ENCODE assay signal across 8 mouse cellular contexts in the genomic region with DNA sequence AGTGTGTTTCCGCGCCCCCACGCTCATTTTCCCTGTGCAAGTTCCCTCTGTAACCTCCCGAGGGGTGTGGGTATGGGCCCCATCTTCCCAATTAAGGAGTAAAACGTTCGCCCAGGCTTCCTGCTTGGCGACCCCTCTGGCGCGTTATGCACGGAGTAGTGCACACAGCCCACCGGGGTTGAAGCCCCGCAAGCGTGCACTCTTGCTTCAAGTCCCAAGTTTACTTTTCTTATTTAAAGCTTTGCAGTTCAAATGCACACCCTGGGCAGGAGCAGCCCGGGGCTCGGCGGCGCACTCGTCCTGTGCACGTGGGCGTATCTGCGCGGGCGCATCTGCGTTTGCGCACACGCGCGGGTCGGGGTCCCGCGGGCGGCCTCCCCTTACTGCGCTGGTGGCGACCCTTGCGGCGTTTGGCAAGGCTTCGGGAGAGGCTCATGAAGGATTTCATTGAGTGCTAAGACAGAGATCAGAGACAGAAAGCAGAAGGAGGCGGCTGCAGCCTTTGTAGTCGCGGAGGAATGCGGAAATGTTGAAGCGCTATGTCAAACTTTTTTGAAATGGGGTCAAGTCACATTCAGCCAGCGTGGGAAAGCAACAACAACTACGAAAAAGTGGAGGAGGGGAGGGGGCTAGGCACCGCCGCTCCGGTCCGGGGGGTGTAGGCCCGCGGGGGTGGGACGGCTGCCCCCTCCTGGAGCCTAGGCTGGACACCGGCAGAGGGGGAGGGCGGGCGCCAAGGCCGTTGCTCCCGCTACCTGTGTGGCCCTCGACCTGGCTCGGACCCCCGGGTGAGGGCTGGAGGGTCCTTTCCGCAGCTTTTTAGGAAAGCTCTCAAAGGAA. TPM values are rescaled to one million over a fixed set of nuclear protein-coding genes. Genes with fewer than 3 reads are reported as not detected.
DNase-seq lines count a peak whose midpoint lies in the region; ATAC-seq and TF ChIP-seq lines count a peak whose summit lies in the region.

No protein-coding gene starts in this region.

- peak overlapping the region; percentile 56 for H3K9ac ChIP-seq in forebrain, embryonic 11.5 days (ENCODE audit: low read length)

- peaks cover 52% of the 10 kb centered on the region for H3K79me3 ChIP-seq in C2C12 (ENCODE audit: low read depth)

- peaks cover 9% of the 10 kb centered on the region; the same call in 1 of the 2 replicates for H3K4me1 ChIP-seq in forebrain, embryonic 11.5 days (replicated peaks; ENCODE audit: control insufficient read depth, insufficient read depth, low read length)

- peak overlapping the region; percentile 57 for H3K4me2 ChIP-seq in forebrain, embryonic 11.5 days (ENCODE audit: low read depth, low read length, severe bottlenecking)

- H3K36me3 ChIP-seq in C2C12 (ENCODE audit: control insufficient read depth, insufficient read depth), result peaks cover 19% of the 10 kb centered on the region
- H3K36me3 ChIP-seq in forebrain, embryonic 11.5 days (ENCODE audit: control insufficient read depth, insufficient read depth, low read length), result no peaks in the 10 kb centered on the region

- H3K4me3 ChIP-seq in C2C12 (ENCODE audit: insufficient read depth, poor library complexity, severe bottlenecking), result peak overlapping the region; percentile 75
- H3K4me3 ChIP-seq in forebrain, embryonic 11.5 days (ENCODE audit: low read depth, low read length), result peak overlapping the region; percentile 52

- DNase-seq in adrenal gland, adult 2 months, result peak; percentile 74
- DNase-seq in forebrain, embryonic 11.5 days (ENCODE audit: low spot score), result peak; percentile 75
- DNase-seq in heart, postnatal 25 days (ENCODE audit: low spot score), result peak; percentile 12
- peak; percentile 11 for DNase-seq in layer of hippocampus, adult 9-11 months
- DNase-seq in lung, postnatal 36 days, result peak; percentile 68
- DNase-seq in right cerebral cortex, adult 18-20 months, result peak; percentile 19
- DNase-seq in urinary bladder, adult 2 months (ENCODE audit: low spot score), result peak; percentile 50

- intact Hi-C loops in heart, postnatal 25 days (cut with DNase I), result loop anchor here (2.0 to 10.0 kb wide), 4 partner anchors 40 to 190 kb away; no protein-coding TSS in a partner anchor

- under 1% methylated on average over 59 of the region's 60 CpGs for WGBS in forebrain, embryonic 11.5 days

- ATAC-seq in forebrain, embryonic 11.5 days (replicated peaks; ENCODE audit: low FRiP score), result peak; percentile 37

- peaks cover 69% of the 10 kb centered on the region for H3K79me2 ChIP-seq in C2C12 (ENCODE audit: control insufficient read depth, insufficient read depth)

- H3ac ChIP-seq in C2C12 (ENCODE audit: control insufficient read depth, insufficient read length, low read depth), result peak overlapping the region; percentile 61

- H3K27me3 ChIP-seq in C2C12 (ENCODE audit: control insufficient read depth, insufficient read depth, insufficient read length), result no peaks in the 10 kb centered on the region
- H3K27me3 ChIP-seq in forebrain, embryonic 11.5 days (ENCODE audit: control insufficient read depth, insufficient read depth, low read length), result no peaks in the 10 kb centered on the region; the same call in 1 of the 2 replicates

- H3K9me3 ChIP-seq in forebrain, embryonic 11.5 days (ENCODE audit: control insufficient read depth, low read length), result no peaks in the 10 kb centered on the region

- peak; percentile 2 for TF ChIP-seq CTCF in C2C12 (IDR thresholded peaks at IDR 0.05; ENCODE audit: control insufficient read depth, insufficient read depth, insufficient read length)

- peak overlapping the region; percentile 25; the same call in 1 of the 2 replicates for H3K27ac ChIP-seq in forebrain, embryonic 11.5 days (ENCODE audit: low read depth, low read length)

TF ChIP-seq in C2C12, 6 proteins besides CTCF, POLR2A, EP300 and RAD21:
- no peak for TF ChIP-seq FOSL1 (IDR thresholded peaks at IDR 0.05; ENCODE audit: insufficient read depth, low read length, poor library complexity, severe bottlenecking)
- TF ChIP-seq MYOD1 (IDR thresholded peaks at IDR 0.05; ENCODE audit: control insufficient read depth, insufficient read length, low read depth), result no peak
- TF ChIP-seq USF1 (IDR thresholded peaks at IDR 0.05; ENCODE audit: low read depth), result no peak
- no peak for TF ChIP-seq MAX (IDR thresholded peaks at IDR 0.05)
- no peak for TF ChIP-seq CEBPB (IDR thresholded peaks at IDR 0.05; ENCODE audit: low read depth)
- no peak for TF ChIP-seq MYOG (IDR thresholded peaks at IDR 0.05; ENCODE audit: control insufficient read depth, extremely low read depth, insufficient read length)

RNA-seq across cellular contexts. Expression of a gene that starts 0.9 kb away (rescaled TPM):
- 30.9 TPM for polyA plus RNA-seq in C2C12 (2012; fragmentation: generic; extraction: Trizol)
- 10 to 100 TPM; 10.8 to 12.4 TPM for total RNA-seq in adrenal gland, adult 2 months (2021)
- polyA plus RNA-seq in adrenal gland, adult 2 months (2012; rRNA removed), result 3.4 and 5.4 TPM in 2 replicates
- 21.3 and 24.5 TPM in 2 replicates for polyA plus RNA-seq in forebrain, embryonic 11.5 days (2014; fragmentation: Nextera tagmentation; extraction: Ambion mirVana)
- 10 to 100 TPM; 12.1 to 15.2 TPM for total RNA-seq in heart, postnatal 25 days (2021)
- 8.1 and 9.3 TPM in 2 replicates for polyA plus RNA-seq in urinary bladder, adult 2 months (2012; rRNA removed)

Comparison
In these comparisons a context has a peak if more than half of its experiments do, and no peak if none do; other contexts are left out.
1. Peak in every context shown above with its lines: DNase-seq, ATAC-seq, H3K4me3 ChIP-seq and H3K27ac ChIP-seq.
2. DNase-seq: peak in every context shown above with its lines; median percentile 75 in forebrain, embryonic 11.5 days; 74 in adrenal gland, adult 2 months; 68 in lung, postnatal 36 days; 50 in urinary bladder, adult 2 months; 19 in right cerebral cortex, adult 18-20 months; 12 in heart, postnatal 25 days; 11 in layer of hippocampus, adult 9-11 months.